Mouse (Mus musculus): ENCODE measurements around the gene Dgcr2.

DNA sequence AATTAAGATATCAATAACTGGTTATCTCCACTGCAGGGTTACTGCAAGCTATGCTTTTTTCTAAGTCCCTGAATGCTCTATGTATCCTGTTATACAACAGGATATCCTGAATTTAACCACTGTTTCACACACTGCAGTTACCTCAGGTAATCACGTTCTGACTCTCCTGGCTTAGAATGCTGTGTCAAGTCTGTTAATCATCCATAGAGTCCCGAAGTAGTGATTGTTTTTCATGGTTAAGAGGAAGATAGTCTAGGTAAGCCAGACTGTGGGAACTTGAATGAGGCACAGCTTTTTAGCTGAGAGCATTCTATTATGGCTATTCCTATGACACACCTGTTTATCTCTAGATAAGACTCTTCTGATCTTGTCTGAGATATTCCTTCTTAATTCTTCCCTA lies 33.1 kb downstream of the Dgcr2 start:
- TF ChIP-seq CTCF (IDR thresholded peaks at IDR 0.05; ENCODE audit: borderline replicate concordance, extremely low read depth, insufficient read depth, insufficient read length): no peak
- no peak for TF ChIP-seq POLR2A (IDR thresholded peaks at IDR 0.05; ENCODE audit: borderline replicate concordance, extremely low read depth, insufficient read depth, insufficient read length, poor library complexity, severe bottlenecking)
